Mouse (Mus musculus) liver, postnatal 0 days (tissue): Measurements from ENCODE around the gene Myo1f.

Experiments used
- CTCF ChIP-seq: sonication (generic); IDR thresholded peaks from 2 replicates; pipeline ENCODE4 v1.5.1; 2016; ENCODE audit warnings: antibody characterized with exemption, low read depth
- EP300 ChIP-seq: IDR thresholded peaks from 2 replicates; pipeline ENCODE4 v1.6.1; 2016; ENCODE audit warnings: antibody characterized with exemption, low read depth, mild to moderate bottlenecking

- TF ChIP-seq CTCF, result no peak
- no peak for TF ChIP-seq EP300
Observed at GRCm38 (mm10) chr17:33639743-33640142, 84.2 kb downstream of the Myo1f start.
